Mouse (Mus musculus): ENCODE data around the gene Sash1.

Gene Sash1

DNA sequence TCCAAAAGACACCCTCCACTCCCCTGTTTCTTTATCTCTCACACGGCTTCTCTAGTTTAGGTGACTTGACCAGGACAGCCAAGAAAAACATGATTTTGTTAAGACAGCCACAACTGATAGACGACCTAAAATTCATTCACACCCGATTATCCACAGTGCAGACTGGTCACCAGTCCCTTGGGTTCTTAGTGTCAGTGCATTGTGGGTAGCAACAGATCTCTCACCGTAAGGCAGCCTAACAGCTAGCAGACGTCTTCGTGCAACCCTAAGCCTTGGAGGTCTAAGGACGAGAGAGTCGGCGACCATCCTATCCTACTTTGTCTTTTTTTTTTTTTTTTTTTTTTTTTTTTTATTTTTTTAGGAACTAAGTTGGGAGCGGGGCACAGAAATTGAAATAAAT is 34.2 kb downstream of the Sash1 start:
- no peak for DNase-seq (ENCODE audit: low spot score)

DNA sequence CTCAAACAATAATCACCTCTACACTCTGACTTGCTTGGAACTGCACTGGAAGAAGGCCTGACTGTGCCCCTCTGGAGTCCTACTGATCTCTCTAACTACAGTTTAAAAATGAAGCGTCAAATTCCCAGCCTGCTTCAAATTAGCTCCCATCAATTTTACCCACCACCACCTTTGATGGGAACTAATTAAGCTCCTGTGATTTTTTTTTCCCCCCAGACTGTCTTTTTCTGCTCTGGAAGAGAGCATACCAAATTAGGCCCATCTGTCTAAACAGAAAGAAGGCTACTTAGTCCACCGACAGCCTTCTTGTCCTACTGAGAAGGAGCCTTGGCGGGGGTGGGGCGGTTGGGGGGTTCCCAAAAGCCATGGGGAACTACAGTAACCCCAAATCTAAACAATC is 37.9 kb downstream of the Sash1 start:
- DNase-seq (ENCODE audit: low spot score): no peak

DNA sequence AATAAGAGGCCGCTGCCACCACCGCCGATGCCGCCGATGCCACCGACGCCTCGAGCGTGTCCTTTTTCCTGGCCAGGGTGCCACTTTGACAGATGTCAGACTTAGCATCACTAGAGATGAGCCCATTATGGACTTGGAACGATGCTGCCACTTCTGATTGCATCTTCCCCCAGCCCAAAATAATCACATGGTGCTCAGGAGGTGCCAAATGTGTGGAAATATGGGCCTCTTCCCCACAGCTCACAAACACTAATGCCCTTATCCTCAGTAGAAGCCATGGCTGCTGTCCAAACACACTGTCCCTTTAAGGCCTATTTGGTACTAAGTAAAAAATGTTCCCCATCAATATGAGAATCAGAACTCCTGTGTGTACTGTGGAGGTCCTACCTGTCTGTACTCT is 39.6 kb downstream of the Sash1 start:
- no peak for DNase-seq (ENCODE audit: low spot score)

DNA sequence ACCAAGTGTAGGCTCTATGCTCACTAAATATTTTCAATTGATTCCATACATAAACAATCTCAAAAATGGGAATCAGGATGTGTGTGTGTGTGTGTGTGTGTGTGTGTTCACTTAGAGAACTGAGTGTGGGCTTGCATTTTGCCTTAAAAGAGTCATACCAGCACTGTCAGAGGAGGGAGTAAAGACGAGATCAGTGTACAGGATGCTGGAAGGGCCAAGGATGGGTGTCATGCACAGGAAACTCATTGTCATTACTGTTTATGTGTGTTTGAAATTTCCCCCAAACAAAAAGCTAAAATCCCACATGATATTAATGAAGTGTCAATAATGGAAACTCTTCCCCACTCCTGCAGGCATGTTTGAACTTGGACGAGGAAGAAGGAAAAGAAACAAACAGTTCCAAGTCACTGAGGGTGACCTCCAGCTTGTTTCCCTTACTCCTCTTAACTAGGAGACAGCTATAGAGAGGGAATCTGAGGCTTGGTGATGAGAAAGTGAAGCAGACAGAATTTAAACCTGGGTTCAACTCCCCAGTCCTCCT is 40.6 kb downstream of the Sash1 start:
- peak; percentile 46 for DNase-seq (ENCODE audit: low spot score)

DNA sequence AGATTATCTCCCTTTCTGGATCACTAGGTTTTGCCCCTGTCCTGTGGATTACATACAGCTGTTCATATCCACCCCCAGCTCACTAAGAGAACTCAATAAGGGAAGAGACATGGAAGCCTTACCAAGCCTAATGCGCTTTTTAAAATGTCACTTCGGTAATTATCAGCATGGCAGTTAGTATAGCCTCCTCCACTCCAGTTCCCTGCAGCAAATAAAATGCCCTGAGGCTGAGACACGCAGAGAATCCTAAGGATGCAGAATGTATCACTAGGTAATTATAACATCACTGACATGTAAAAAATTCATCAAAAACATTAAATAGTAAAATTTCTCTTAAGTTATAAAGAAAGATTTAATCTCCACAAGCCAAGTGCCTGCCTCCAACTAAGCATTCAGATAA is 45.9 kb downstream of the Sash1 start:
- DNase-seq (ENCODE audit: low spot score): no peak

DNA sequence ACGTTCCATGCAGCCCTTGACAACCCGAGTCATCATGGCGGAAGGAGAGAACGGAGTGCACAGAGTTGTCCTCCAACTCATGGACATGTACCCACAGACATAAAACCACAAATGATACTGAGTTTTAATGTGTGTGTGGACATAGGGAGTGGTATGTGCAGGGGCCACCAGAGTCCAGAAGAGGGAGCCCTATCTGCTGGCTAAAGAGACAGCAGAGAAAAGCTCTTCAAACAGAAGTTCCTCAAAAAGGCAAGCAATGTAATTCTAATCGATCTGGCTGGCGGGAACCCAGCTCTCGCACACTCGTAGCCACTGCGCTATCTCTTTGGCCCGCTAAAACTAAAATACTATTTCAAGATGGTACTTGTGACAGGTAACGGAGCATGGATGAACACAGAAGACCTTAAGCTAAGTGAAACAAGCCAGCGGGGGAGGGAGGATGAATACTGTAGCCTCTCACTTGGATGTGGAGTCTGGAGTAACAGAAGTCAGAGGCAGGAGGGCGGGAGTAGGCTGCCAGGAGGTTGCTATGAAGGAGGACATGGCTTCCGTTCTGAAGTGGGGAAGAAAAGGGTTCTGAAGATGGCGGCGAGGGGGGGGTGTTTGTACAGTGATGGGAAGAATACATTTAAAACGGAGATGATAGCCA is 51.9 kb downstream of the Sash1 start:
- peak; percentile 35 for DNase-seq (ENCODE audit: low spot score)

DNA sequence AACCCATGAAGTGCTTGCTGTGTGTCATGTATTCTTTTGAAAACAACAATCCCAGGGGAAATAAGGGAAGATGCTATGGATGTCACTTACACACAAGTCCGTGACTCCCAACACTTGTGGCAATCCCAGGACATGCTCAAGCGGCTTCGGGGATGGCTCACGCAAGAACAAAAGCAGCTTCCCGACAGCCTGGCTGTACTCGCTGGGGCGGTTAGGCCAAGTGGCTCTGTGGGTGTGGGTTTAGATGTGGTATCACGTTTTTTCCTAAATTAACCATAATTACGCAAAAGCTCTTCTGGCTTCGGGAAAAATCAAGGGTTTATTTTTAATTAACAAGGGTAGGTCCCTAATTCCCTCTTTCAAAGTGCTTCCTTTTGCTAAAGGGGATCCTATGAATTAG is 59.6 kb downstream of the Sash1 start:
- DNase-seq (ENCODE audit: low spot score): no peak

DNA sequence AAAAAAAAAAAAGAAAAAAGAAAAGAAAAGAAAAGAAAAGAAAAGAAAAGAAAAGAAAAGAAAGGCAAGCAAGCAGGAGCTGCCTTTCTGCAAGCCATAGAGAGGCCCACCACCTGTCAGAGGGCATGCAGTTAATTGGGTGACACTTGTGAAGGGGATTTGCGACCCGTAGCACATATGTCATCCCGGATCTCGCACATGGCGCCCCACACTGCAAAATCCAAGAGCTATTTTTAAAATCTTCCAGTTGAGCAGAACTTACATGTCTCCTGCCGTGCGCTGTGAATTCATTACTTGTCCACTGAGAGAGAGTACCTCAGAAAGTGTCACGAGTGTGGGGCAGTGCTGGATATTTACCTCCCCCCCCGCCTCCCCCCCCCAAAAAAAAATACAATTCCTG is 60.0 kb downstream of the Sash1 start:
- DNase-seq (ENCODE audit: low spot score): no peak

DNA sequence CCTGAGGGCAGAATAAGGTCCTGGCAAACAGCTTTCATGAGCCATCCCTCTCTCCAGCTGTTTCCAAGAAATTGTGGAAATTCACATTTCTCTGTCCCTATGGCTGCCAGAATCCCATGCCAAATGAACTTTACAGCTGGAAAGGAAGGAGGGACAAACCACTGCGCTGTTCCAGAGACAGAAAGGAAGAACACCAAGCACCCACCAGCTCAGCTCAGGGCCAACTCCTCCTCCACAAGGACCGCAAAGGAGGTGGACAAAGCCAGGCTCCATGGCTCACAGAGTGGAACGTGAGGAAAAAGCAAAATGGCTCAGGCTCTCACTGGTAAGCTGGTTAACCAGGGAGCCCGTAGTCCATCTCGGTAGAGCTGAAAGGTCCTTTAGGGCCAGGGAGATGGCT is 67.8 kb downstream of the Sash1 start:
- no peak for DNase-seq (ENCODE audit: low spot score)

DNA sequence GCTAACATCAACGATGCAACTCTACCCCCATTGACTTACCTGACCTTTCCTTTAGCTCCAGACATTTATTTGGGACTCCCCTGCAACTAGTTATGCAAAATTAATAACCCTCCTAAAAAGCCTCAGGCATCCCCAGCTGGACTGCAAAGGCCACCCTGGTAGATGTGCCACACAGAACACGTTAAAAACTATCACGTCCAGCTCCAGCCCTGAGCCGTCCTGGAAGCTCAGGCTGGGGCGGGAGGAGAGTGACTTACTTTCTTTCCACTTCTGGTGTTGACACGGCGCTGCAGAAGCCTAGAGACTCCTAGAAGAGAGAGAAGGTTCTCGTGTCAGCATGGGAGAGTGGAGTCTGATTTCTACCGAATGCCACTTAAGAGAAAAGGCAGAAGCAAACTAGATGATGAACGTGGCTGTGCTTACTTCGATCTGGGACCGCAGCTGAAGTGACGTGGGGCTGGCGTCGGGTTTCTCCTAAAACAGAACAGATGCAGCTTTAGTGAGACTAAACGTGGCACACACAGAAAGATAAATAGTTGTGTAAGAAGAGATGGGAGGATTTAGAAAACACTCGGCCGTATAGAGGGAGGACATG is 71.8 kb downstream of the Sash1 start:
- DNase-seq (ENCODE audit: low spot score): no peak

DNA sequence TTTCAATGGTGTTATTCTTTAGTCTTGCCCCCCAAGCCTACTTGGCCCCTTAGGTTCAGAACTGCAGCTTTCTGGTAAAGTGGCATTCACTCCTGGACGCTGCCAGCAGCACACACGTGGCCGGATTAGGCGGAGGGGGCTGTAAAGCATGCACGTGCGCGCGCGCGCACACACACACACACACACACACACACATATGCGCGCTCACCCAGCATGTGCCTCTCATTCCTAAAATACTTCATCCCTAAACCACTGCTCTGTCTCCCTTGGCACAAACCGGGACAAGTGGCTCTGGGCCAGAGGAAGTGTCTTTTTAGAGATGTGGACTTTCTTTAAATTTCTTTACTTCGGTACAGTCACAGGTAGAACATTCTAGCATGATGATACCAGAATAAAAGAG is 72.6 kb downstream of the Sash1 start:
- no peak for DNase-seq (ENCODE audit: low spot score)

DNA sequence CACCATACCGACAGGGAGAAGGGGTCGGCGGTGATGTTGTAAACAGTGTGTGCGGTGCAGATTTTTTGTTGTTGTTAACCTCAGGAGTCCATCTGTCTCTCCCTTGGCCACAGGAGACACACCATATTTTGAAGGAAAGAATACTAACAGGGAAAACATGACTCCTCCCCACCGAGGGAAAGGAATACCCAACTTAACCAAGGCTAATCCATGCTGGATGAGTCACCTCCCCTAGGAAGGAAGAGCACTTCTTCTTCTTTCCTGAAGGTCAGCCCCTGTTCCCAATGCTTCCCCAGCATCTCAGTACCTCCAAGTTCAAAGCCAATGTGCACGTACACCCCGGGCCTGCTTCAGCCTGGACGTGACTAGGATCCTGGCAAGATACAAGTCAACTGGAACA is 73.1 kb downstream of the Sash1 start:
- DNase-seq (ENCODE audit: low spot score): no peak

DNA sequence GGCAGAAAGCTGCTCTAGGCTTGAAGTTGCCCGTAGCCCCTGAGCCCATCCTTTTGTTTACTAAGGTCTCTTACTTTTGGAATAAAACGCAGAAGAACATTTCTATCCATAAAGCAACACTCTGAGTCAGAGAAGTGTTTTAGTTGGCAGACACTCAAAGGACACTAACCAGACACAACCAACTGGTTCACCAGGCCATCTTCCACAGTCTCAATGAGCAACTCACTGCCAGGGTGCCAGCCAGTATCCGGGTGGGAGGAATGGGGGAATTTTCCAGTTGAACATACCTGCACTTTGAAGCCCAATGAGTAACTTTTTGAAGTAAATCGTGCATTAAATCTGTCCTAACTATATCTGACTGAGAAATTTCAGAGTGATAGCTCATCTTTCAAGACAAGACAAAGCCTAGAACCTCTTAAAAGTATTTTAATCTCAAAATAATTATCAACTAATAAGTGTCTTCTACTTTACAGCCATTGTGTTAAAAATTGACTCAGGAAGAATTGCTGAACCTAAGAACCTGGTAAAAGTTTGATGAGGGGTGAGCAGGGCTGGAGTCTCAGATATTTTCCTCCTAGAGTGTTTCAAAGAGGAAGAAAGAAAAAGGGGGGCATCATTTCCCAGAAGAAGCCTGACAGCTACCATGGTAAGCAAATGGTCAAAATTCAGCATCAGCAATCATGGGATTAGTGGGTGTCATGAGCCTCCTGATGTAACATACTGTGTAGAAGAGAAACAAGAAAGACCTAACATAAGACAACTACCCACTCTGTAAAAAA is 74.4 kb downstream of the Sash1 start:
- DNase-seq (ENCODE audit: low spot score): no peak

DNA sequence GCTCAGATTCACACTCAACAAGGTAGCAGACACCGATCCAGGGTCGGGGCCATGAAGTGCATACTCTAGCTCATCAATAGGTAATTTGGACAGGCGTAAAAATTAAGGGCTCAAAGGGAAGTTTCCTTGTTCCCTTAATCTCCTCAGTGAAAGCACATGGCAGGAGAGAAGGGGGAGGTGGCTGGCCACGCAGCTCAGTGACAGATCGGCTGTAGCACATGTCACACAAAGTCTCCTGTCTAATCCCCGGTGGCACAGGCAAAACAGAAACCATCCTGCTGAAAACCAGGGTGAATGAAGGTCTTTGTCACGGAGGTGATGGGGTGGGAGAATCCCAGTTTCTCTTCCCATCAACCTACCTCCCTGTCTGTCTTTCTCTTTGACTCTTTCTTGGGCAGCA is 75.4 kb downstream of the Sash1 start:
- DNase-seq (ENCODE audit: low spot score): no peak

DNA sequence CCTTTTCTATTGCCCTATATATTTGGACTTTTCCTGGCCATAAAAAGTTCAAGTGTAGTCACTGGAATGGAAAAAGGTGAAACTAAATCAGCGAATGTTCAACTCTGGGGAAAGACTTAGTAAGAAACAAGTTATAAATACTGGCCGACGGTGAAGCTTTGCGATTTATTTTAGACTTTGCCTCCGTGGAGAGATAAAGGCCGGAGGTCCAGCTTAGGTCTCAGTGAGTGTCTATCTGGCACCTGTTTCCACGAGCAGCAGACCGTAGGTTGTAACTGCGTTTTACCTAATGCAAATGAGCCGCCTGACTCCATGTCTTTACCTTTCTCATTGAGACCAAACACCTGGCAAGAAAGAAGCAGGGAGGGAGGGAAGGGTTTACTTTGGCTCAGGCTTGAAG is 77.5 kb downstream of the Sash1 start:
- no peak for DNase-seq (ENCODE audit: low spot score)

DNA sequence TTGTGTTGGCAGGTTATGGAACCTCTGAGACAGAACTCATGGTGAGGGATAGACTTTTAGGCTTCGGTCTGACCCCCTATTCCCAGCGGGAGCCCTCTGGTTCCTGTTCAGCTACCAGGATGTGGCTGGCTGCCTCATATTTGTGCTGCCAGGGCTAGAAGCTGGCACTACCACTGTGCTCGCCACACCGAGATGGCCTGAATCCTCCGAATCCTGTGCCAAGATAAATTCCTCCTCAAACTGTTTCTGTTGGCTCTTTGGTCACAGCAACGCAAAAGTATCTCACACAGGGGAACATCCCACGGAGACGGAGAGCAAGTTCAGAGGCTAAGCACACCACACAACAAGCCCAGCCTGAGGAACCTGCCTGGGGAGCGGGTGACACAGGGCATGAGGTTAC is 78.3 kb downstream of the Sash1 start:
- DNase-seq (ENCODE audit: low spot score): no peak

DNA sequence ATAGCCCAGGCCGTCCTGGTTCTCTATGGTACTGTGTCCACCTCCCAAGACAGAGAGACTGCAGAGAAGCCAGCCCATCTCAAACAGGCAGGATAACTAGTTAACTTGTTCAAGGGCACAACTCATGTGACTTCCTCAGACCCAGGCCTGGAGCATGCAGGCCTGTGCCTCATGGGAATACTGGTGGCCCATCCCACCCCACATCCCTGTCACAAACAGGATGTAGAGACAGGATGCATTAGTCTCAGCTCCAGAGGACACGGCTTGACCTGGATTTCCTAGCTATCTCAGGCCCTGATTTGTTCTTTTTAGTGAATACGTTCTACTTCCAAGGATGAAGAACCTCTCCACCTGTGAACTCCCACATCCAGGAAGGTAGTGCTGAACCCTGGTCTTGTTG is 80.5 kb downstream of the Sash1 start:
- DNase-seq (ENCODE audit: low spot score): peak; percentile 50

DNA sequence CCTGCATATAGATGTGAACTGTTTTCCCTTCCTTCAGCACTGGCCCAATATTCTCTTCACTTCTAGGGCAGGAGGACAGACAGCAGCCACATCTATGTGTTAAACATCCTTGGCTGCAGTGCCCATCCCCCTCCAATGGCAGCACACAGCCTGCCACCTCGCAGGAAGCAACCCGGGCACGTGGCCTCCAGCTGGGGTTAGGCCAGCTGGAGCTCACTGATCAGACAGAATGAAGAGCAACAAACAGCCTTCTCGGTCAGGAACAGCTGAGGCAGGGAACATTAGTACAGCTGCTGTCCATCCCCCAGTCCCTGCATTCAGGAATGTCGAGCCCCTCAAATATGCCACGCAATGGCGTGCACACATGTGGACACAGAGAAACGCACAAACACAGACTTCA is 81.6 kb downstream of the Sash1 start:
- peak; percentile 59 for DNase-seq (ENCODE audit: low spot score)

DNA sequence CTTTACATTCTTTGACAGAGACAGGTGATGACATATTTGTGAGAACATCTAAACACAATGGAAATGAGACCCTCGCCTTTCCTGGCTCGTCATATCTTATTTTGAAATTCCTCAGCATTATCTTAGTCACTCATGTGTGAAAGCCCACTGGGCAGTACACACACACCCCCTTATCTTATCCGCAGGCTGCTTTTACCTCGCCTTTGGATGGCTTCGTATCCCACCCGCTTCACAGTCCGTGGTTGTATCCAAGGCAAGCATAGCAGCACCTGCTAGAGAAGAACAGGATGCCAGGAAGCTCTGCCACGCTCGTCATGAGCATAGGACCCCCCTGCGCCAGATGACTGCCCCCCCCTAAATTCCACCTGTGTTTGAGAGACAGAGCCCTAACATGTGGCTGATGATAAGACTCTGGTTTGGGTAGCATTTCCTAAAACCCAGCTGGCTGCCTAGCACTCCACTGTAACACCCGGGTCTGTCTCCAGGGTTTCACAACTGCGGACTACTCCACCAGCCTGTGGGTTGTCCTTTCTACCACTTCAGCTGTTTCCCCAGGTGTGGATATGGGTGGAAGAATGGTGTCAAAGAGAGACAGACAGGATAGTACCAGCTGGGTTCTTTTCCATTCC is 84.0 kb downstream of the Sash1 start:
- DNase-seq (ENCODE audit: low spot score): no peak

DNA sequence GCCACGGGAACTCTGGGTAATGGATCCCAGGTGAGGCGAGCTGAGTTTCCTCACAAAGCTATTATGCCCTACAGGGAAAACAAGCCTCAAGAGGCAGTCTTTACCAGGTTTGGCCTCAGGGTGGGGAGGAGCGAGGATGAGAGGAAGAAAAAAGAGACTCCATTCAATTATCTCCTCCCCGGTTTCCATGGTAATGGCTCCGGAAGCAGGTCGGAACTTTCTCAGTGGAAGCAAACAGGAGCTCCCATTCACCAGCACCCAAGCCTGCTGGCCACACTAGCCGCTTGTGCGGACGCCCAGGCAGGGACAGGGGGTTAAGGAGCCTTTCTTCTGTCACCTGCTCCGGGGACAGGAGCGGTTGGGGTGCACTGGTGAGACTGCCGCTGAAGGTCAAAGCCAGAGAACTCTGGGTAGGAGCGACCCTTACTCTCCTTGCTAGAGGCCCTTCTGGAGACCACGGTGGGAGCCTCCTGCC is 84.7 kb downstream of the Sash1 start:
- DNase-seq (ENCODE audit: low spot score): no peak

DNA sequence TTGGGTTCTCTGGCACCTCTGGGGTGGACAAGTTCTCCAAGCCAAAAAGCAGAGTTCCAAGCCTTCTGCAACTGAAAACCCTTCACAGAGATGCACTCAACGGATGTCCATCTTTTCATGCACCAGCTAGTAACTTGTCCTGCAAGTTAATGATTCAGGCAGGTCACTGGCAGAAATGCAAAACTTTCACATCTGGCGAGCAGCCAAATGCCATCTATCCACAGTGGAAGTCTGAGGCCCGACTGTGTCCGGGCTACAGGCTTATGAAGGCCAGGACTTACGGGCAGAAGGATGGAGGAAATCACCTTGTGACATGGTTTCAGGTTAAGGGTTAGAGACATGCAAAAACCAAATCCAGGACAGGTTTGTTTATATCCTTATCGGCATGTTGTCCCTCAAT is 88.0 kb downstream of the Sash1 start:
- no peak for DNase-seq (ENCODE audit: low spot score)

DNA sequence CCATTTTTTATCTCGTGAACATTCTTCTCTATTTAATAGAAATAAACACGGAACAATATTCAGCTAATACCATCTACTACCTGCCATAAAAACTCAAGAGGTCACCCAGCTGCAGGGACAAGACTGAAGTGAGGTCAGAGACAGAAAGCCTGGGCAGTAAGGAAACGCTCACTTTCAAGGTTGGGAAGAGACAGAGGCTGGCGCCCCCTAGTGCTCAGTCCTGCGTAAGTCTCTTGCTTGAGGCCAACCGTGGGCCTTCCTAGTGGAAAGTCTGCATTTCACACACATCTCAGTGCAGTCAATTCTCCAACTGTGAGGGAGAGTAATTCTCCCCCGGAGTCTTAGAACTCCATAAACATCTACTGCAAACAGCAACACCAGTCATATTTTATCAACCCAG is 90.5 kb downstream of the Sash1 start:
- peak; percentile 70 for DNase-seq (ENCODE audit: low spot score)

DNA sequence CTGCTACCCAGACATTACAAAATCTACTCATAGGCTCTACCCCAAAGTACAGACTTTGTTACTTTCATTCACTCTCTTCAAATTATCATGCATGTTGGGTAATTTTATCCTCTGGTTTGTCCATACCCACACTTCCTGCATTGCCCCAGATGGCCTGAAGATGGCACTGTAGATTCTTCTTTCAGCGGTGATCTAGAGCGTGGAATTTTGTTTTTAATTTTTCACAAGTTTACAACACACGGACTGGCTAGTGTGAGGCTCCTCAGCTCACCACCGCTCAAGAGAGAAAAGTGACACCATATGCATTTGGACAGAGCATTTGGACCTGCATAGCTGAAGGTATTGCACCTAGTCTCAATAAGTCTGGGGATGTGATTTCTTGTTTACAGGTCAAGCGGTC is 93.5 kb downstream of the Sash1 start:
- DNase-seq (ENCODE audit: low spot score): peak; percentile 67

All from lung, postnatal 25 days (tissue).